Mouse (Mus musculus): Measurements from ENCODE around the gene Xpnpep1. TPM values are rescaled to one million over a fixed set of nuclear protein-coding genes. Genes with fewer than 3 reads are reported as not detected.

Gene Xpnpep1
- total RNA-seq, 2 experiments from 2014 or later, result 61.8 to 70.3 TPM

GRCm38 (mm10) chr19:53069451-53069850 lies 29.4 kb upstream of the Xpnpep1 start:
- intact Hi-C loops (cut with DNase I), result no loop called here
- DNase-seq (ENCODE audit: low spot score in 2 of 2), result no peak

GRCm38 (mm10) chr19:53066934-53067333 lies 26.9 kb upstream of the Xpnpep1 start:
- DNase-seq (ENCODE audit: low spot score in 2 of 2), result no peak
- intact Hi-C loops (cut with DNase I), result no loop called here

- intact Hi-C loops (cut with DNase I), result no loop called here
Measured at GRCm38 (mm10) chr19:53066531-53066930, 26.5 kb upstream of the Xpnpep1 start.

GRCm38 (mm10) chr19:53064972-53065361 lies 25.0 kb upstream of the Xpnpep1 start:
- intact Hi-C loops (cut with DNase I), result no loop called here
- no peak for DNase-seq (ENCODE audit: low spot score in 2 of 2)

More at GRCm38 (mm10) chr19:53066531-53066930, 26.5 kb upstream of the Xpnpep1 start:
- no peak for DNase-seq (ENCODE audit: low spot score in 2 of 2)

- intact Hi-C loops (cut with DNase I), result no loop called here
- no peak for DNase-seq (ENCODE audit: low spot score in 2 of 2)
Measured at GRCm38 (mm10) chr19:53064292-53064971, 24.4 kb upstream of the Xpnpep1 start.

- intact Hi-C loops (cut with DNase I), result no loop called here
- DNase-seq (ENCODE audit: low spot score in 2 of 2), result no peak
Measured at GRCm38 (mm10) chr19:53062046-53062445, 22.0 kb upstream of the Xpnpep1 start.

GRCm38 (mm10) chr19:53059344-53060111 lies 19.5 kb upstream of the Xpnpep1 start:
- no peak for DNase-seq (ENCODE audit: low spot score in 2 of 2)

GRCm38 (mm10) chr19:53058726-53059334 lies 18.8 kb upstream of the Xpnpep1 start:
- DNase-seq (ENCODE audit: low spot score in 2 of 2), result no peak
- intact Hi-C loops (cut with DNase I), result no loop called here

More at GRCm38 (mm10) chr19:53059344-53060111, 19.5 kb upstream of the Xpnpep1 start:
- intact Hi-C loops (cut with DNase I), result no loop called here

GRCm38 (mm10) chr19:53057980-53058725 lies 18.1 kb upstream of the Xpnpep1 start:
- intact Hi-C loops (cut with DNase I), result no loop called here
- no peak for DNase-seq (ENCODE audit: low spot score in 2 of 2)

- intact Hi-C loops (cut with DNase I), result no loop called here
- DNase-seq (ENCODE audit: low spot score in 2 of 2), result no peak
Measured at GRCm38 (mm10) chr19:53053355-53053754, 13.3 kb upstream of the Xpnpep1 start.

- no peak for DNase-seq (ENCODE audit: low spot score in 2 of 2)
Measured at GRCm38 (mm10) chr19:53052031-53052670, 12.1 kb upstream of the Xpnpep1 start.

GRCm38 (mm10) chr19:53051288-53051985 lies 11.4 kb upstream of the Xpnpep1 start:
- DNase-seq (ENCODE audit: low spot score in 2 of 2), result no peak
- intact Hi-C loops (cut with DNase I), result no loop called here

More at GRCm38 (mm10) chr19:53052031-53052670, 12.1 kb upstream of the Xpnpep1 start:
- intact Hi-C loops (cut with DNase I), result no loop called here

- DNase-seq (ENCODE audit: low spot score in 2 of 2), result no peak
Measured at GRCm38 (mm10) chr19:53050100-53050499, 10.1 kb upstream of the Xpnpep1 start.

GRCm38 (mm10) chr19:53047208-53047607 lies 7.2 kb upstream of the Xpnpep1 start:
- intact Hi-C loops (cut with DNase I), result no loop called here

More at GRCm38 (mm10) chr19:53050100-53050499, 10.1 kb upstream of the Xpnpep1 start:
- intact Hi-C loops (cut with DNase I), result no loop called here

GRCm38 (mm10) chr19:53043423-53044125 lies 3.6 kb upstream of the Xpnpep1 start:
- no peak for DNase-seq (ENCODE audit: low spot score in 2 of 2)
- intact Hi-C loops (cut with DNase I), result no loop called here

More at GRCm38 (mm10) chr19:53047208-53047607, 7.2 kb upstream of the Xpnpep1 start:
- no peak for DNase-seq (ENCODE audit: low spot score in 2 of 2)

GRCm38 (mm10) chr19:53041570-53041969 lies 1.6 kb upstream of the Xpnpep1 start:
- no peak for DNase-seq (ENCODE audit: low spot score in 2 of 2)
- intact Hi-C loops (cut with DNase I), result no loop called here

GRCm38 (mm10) chr19:53041133-53041510 lies 1.1 kb upstream of the Xpnpep1 start:
- DNase-seq (ENCODE audit: low spot score in 2 of 2), result no peak
- intact Hi-C loops (cut with DNase I), result no loop called here

- intact Hi-C loops (cut with DNase I), result loop anchor here (2.0 kb wide), 1 partner anchor 104 kb away; no protein-coding TSS in a partner anchor
- peak in 1 of 2 experiments; percentile 24 for DNase-seq (ENCODE audit: low spot score in 2 of 2)
Measured at GRCm38 (mm10) chr19:53039090-53039489, 924 bp downstream of the Xpnpep1 start.
